Mouse (Mus musculus) adrenal gland, adult 2 months (tissue): ENCODE measurements around the gene Olfr1450. TPM values are rescaled to one million over a fixed set of nuclear protein-coding genes. Genes with fewer than 3 reads are reported as not detected.
"Not testable (repeated sequence)": the region's sequence is repeated elsewhere in the genome, so short reads cannot be mapped to it uniquely, and the experiment has no call there.

Source experiments
- DNase-seq: peaks from one replicate; pipeline ENCODE4 v3.0.0; 2021
- long read RNA-seq: library from polyadenylated mRNA; stranded (forward); transcript quantifications from one replicate; pipeline ENCODE4 v2.0.0, GENCODE M21; 2021
- polyA plus RNA-seq: library from polyadenylated mRNA; depleted of rRNA; stranded (reverse); fragments of >200 nt; gene quantifications from 2 replicates; pipeline ENCODE4 v1.2.3, GENCODE M21; 2012; rRNA removed
- total RNA-seq, 2 experiments: library from RNA; stranded (reverse); gene quantifications; 2 replicates each; pipeline ENCODE4 v1.2.3; 2021

The Olfr1450 gene
- total RNA-seq (not detected), polyA plus RNA-seq (not detected in 2 replicates)
- long read RNA-seq: 0 reads

DNA sequence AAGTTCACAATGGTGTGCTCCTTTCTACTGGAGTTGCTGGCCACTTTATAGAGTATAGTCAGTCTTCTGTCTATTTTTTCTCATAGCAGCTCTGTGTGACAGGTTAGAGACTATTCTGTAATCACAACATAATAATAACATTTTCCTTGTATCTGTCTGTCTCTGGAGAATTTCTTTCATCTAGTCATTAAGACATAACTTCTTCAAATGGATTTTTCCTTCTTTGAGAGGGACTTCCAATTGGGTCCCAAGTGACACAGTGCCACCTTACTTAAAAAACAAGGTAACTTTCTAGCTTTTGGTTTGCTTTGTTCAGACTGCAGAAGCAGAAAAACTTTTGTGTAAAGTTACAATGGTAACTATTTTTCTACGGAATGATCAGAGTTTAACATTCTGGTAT lies at the start of gene Olfr1450:
TSS of gene Olfr1450 (plus strand) at position 301 of the 400 bp plus-strand sequence.
- DNase-seq: no peak

DNA sequence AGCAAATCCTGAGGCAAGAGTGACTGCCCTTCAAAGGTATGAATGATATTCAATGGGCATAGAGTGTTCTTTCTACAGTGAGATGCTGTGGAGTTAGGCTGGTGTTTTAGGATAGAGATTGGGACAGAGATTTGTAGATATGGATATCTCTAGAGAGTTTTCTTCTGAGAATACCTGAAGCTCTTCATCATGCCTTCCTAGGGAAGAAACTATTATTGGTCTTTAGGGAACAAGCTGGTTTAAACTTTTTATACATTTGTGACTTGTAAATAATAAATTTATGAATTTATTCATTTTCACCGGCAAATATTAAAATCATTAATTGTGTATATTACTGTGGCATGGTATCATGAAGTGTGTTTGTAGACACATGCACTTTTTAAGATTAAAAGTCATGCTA lies 46.4 kb upstream of the Olfr1450 start, which contains the start of gene Olfr1447:
TSS of gene Olfr1447 (minus strand) at position 101 of the 400 bp plus-strand sequence.
- no peak for DNase-seq

GRCm38 (mm10) chr19:12924319-12924718 lies 25.7 kb upstream of the Olfr1450 start, which contains the start of gene Olfr1448:
Olfr1448 (minus strand) TSS chr19:12924419.
- no peak for DNase-seq

DNA sequence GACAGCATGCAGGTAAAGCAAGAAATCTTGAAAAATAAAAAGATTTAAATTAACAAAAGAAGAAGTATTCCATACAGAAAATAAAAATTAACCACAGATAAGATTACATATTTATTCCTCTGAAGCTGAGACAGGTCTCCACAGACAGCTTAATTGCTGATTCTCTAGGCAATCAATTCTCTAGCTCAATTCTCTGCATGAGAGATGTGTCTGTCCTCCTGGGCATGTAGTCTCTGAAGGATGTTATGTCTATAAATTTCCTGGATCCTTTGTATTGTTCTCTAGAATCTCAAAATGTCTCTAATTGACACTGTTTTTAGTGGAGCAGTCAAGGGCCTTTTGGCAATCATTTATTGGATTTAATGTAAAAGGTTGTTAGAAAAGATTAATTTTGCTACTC lies 19.5 kb upstream of the Olfr1450 start, which contains the start of gene Olfr1449:
TSS of gene Olfr1449 (plus strand) at position 301 of the 400 bp plus-strand sequence.
- DNase-seq: no peak

DNA sequence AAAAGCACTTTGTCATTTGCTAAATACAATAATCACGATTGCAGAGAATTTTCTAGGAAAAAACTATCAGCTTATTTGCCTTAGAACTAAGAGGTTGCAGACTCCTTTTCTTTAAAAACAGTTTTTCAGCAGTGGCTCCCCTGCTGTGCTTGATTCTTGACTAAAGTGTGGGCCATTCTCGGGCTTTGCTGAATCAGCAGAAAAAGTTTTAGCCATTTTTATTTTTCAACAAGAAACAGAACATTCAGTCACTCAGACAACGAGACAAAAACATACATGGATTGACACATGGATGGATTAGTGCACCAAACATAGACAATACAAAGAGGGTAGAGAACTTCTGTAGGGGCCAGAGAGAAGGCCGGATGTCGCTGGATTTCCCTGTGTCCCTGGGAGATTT lies 20.0 kb downstream of the Olfr1450 start:
- not testable (repeated sequence) for DNase-seq

DNA sequence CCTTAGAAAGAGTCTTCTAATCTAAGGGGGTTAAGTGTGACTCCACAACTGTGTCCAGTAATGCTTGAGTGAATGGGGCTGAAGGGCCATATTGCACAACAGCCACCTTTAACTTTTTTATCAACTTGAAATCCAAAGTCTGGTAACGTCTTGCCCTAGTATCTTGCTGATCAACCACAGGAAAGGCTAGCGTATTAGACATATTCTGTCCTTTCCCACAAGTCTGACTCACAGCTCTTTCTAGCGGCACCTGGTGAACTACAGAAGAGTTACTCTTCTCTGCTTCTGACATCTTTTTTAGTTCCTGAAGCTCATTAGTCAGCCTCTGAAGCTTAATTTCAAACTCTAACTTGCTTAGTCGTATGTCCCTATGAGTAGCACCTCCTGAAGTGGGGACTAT lies 42.3 kb downstream of the Olfr1450 start:
- not testable (repeated sequence) for DNase-seq

DNA sequence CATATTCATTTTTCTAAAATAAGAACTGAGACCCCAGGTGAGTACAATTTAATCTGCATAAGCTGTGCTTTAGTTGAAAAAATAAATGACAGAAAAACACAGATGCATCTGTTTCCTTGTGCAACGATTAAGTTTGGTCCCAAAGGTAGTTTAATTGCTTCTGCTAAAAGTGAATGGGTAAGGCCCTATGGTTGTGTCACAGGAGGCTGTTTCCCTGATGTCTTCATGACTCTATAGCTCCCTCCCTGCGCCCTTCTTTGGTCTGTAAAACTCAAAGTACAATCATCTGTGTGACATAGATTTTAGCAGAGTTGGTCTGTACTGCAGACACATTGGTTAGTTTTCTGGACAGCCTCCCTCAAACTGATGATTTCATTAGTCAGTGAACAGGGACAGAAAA lies 44.7 kb downstream of the Olfr1450 start, which contains the start of gene Olfr1451:
TSS of gene Olfr1451 (plus strand) at position 301 of the 400 bp plus-strand sequence.
- DNase-seq: no peak

Other genes with a start within 250 kb of the Olfr1450 start
- 1 to 10 TPM; 2.4 to 2.6 TPM for gene Cntf, start 184.6 kb upstream of the Olfr1450 start, total RNA-seq
- gene Cntf, start 184.6 kb upstream of the Olfr1450 start, polyA plus RNA-seq: not detected in 2 replicates
- gene Zfp91, start 154.1 kb upstream of the Olfr1450 start, total RNA-seq: 10 to 100 TPM; 75.0 to 81.0 TPM
- 11.5 and 13.2 TPM in 2 replicates for gene Zfp91, start 154.1 kb upstream of the Olfr1450 start, polyA plus RNA-seq
- gene Lpxn, start 154.1 kb upstream of the Olfr1450 start, total RNA-seq: 1 to 10 TPM; 2.2 to 2.6 TPM
- gene Lpxn, start 154.1 kb upstream of the Olfr1450 start, polyA plus RNA-seq: 1.3 and 1.9 TPM in 2 replicates
- not detected for gene Gm5244, start 103.6 kb upstream of the Olfr1450 start, total RNA-seq
- gene Gm5244, start 103.6 kb upstream of the Olfr1450 start, polyA plus RNA-seq: not detected in 2 replicates
- gene Olfr1444, start 93.0 kb upstream of the Olfr1450 start, total RNA-seq: not detected
- gene Olfr1444, start 93.0 kb upstream of the Olfr1450 start, polyA plus RNA-seq: not detected in 2 replicates
- not detected for gene Olfr1445, start 66.4 kb upstream of the Olfr1450 start, total RNA-seq
- not detected in 2 replicates for gene Olfr1445, start 66.4 kb upstream of the Olfr1450 start, polyA plus RNA-seq
- gene Olfr1446, start 56.7 kb upstream of the Olfr1450 start, total RNA-seq: not detected
- not detected in 2 replicates for gene Olfr1446, start 56.7 kb upstream of the Olfr1450 start, polyA plus RNA-seq
- gene Olfr1447, start 46.5 kb upstream of the Olfr1450 start, total RNA-seq: not detected
- not detected in 2 replicates for gene Olfr1447, start 46.5 kb upstream of the Olfr1450 start, polyA plus RNA-seq
- gene Olfr1448, start 25.8 kb upstream of the Olfr1450 start, total RNA-seq: not detected
- gene Olfr1448, start 25.8 kb upstream of the Olfr1450 start, polyA plus RNA-seq: not detected in 2 replicates
- not detected for gene Olfr1449, start 19.4 kb upstream of the Olfr1450 start, total RNA-seq
- not detected in 2 replicates for gene Olfr1449, start 19.4 kb upstream of the Olfr1450 start, polyA plus RNA-seq
- not detected for gene Olfr1451, start 44.8 kb downstream of the Olfr1450 start, total RNA-seq
- gene Olfr1451, start 44.8 kb downstream of the Olfr1450 start, polyA plus RNA-seq: not detected in 2 replicates
- not detected for gene Olfr1453, start 78.1 kb downstream of the Olfr1450 start, total RNA-seq
- not detected in 2 replicates for gene Olfr1453, start 78.1 kb downstream of the Olfr1450 start, polyA plus RNA-seq
- gene Olfr1454, start 110.4 kb downstream of the Olfr1450 start, total RNA-seq: not detected
- not detected in 2 replicates for gene Olfr1454, start 110.4 kb downstream of the Olfr1450 start, polyA plus RNA-seq
- not detected for gene Olfr1457, start 147.6 kb downstream of the Olfr1450 start, total RNA-seq
- not detected in 2 replicates for gene Olfr1457, start 147.6 kb downstream of the Olfr1450 start, polyA plus RNA-seq
- not detected for gene Olfr1458, start 156.5 kb downstream of the Olfr1450 start, total RNA-seq
- gene Olfr1458, start 156.5 kb downstream of the Olfr1450 start, polyA plus RNA-seq: not detected in 2 replicates
- under 1 TPM; 0.03 to 0.06 TPM for gene Olfr1459, start 199.3 kb downstream of the Olfr1450 start, total RNA-seq
- not detected in 2 replicates for gene Olfr1459, start 199.3 kb downstream of the Olfr1450 start, polyA plus RNA-seq
- not detected for gene Olfr1461, start 212.7 kb downstream of the Olfr1450 start, total RNA-seq
- not detected in 2 replicates for gene Olfr1461, start 212.7 kb downstream of the Olfr1450 start, polyA plus RNA-seq
- not detected for gene Olfr1462, start 235.5 kb downstream of the Olfr1450 start, total RNA-seq
- not detected in 2 replicates for gene Olfr1462, start 235.5 kb downstream of the Olfr1450 start, polyA plus RNA-seq